Mouse (Mus musculus) heart, adult 8-10 months (tissue): ENCODE results near the gene Id3. TPM values are rescaled to one million over a fixed set of nuclear protein-coding genes. Genes with fewer than 3 reads are reported as not detected.

Experiments used
- DNase-seq: peaks from one replicate; pipeline ENCODE4 v3.0.0; 2022; ENCODE audit warnings: low spot score
- total RNA-seq, 4 experiments: library from RNA; stranded (reverse); gene quantifications; 2 replicates each; pipeline ENCODE4 v1.2.4; 2022

The Id3 gene
- total RNA-seq, 4 experiments from 2014 or later, result 41.4 to 71.3 (median 61.6) TPM

DNA sequence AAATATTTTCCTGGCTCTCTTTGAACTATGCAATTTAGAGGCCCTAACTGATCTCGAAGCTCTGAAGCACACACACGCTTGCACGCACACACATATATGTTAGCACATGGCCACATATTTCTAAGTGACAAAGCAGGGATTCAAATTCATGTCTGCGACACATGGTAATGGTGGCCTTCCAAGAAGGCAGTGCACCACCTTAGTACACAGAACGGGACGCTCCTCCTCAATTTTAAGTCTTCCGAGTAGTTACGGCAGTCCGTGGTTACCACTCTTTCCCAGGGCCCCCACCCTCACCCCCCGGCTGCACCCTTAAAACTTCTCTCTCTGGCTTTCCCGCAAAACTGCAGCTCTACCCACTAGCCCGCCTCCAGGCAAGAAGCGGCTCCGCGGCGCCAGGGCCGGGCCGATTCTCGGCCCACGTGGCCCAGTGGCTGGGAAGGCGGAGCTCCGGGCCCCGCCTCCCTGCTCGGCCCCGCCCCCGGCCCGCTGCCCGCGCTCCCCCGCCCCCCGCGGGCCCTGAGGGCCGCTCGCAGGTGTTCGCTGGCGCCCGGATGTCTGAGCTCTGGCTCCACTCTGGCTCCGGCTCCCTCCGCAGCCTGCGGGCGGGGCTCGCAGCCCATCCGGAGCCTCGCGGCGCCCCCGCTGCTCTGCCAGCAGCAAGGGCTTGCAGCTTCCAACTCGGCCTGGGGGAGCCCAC lies 4.3 kb downstream of the Id3 start:
- DNase-seq, result no peak

DNA sequence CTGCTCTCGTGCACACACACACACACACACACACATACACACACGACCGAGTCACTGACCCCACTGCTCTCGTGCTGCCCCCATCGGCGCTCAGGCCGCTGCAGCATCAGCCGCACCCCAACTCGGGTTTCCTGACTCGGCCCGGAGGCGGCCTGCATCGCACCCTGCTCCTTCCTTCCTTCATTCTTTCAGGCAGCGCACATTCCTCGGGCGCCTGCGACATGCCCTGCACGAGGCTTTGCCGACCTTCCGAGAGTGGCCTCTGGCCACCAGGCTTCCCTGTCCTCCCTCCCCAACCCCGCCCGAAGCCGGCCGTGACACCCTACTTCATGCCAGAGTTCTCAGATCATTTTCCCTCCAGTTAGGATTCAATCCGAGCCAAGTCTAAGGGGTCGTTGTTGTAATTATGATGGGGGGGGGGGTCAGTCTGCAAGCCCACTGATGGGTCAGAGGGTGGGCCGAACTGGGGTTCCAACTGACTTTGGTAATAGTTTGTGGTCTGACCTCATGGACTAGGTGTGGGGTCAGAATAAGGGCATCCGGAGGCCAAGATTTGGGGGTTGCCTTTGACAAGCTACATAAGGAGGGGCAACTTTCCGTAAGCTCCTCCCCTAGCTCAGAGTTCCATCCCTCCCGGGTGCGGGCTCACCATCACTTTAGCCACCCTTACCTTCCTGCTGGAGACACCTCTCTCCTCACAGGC lies 5.2 kb downstream of the Id3 start:
- no peak for DNase-seq

DNA sequence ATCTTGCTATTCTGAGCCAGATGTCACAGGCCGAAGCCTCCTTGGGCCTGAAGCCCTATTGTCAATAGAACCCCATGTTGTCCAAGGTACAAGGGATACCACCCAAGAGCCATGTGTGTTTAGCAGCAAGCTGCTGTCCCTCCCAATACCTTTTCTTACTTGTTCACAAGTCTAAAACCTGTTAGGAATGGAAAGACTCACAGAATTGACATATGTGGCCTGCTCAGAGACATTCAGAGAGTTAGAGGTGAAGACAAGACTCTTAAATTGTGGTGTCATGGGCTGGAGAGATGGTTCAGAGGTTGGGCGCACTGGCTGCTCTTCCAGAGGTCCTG lies 5.7 kb downstream of the Id3 start:
- no peak for DNase-seq

DNA sequence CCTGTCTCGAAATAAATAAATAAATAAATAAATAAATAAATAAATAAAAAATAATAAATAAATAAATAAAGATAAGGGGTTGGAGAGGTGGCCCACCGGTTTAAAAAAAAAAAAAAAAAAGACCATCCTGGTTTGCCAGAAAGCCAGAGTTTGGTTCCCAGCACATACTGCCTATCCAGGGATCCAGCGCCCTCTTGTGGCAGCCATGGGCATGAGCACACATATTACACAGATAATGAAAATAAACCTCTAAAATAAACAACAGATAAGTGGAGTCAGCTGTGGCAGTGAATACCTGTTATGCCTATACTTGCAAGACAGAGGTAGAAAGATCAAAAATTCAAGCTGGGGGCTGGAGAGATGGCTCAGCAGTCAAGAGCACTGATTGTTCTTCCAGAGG lies 6.4 kb downstream of the Id3 start:
- no peak for DNase-seq

DNA sequence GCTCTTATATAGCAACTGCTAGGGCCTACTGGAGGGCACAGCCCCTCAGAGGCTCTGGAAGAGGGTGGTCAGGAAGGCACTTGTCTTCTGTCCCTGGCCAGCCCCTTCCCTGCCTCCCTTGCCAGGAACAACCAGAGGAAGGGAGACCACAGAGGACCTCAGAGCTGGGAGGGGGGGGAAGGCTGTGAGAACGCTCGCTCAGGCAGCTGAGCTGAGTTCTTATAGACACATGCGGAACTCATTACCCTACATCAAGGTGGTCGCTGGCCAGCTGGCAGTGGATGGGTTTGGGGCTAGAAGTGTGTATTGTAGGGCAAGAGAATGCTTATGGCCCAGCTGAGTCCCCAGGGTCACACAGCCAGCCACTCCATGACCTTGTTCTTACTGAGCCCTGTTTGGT lies 7.3 kb downstream of the Id3 start:
- DNase-seq, result no peak

DNA sequence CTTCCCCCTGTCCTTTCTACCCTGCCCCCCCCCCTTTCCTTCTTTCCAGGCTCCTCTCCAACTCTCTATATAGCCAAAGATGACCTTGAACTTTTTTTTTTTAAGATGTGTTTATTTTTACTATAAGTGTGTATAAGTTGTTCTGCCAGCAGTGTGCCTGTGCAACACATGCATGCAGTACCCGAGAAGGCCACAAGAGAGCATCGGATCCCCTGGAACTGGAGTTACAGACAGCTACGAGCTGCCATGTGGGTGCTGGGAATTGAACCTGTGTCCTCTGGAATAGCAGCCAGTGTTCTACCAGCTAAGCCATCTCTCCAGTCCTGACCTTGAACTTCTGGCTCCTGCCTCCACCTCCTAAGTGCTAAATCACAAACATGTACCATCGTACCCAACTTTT lies 9.5 kb downstream of the Id3 start:
- DNase-seq, result no peak

DNA sequence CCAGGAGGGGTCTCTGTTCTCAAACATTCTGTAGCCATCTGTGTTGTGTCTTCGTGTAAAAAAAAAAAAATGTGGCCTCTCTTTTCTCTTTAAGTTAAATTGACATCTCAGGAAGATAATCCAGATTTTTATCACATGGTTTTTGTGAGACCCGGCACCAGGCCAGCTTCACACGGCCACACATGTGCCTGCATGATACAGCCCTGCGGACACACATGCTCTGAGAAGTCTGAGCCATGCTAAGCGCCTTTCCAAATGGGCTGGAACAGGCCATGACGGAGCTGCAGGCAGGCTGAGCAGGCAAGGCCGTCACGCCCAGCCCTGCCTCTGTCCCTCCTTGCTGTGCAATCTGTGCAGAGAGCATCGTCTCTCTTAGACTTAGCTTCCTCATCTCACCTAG lies 11.2 kb downstream of the Id3 start:
- DNase-seq, result no peak

DNA sequence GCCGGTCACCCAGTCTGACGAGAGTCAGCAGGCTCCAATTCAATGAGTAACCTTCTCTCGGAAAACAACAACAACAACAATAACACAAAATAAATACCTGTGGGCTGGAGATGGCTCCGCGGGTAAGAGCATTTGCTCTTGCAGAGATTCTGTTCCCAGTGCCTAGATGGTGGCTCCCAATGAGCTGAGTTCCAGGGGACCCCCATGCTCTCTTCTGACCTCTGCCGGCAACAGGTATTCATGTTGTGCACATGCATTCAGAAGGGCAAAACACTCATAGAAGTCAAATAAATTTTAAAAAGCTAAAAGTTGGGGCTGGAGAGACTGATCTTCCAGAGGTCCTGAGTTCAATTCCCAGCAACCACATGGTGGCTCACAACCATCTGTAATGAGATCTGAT lies 15.2 kb downstream of the Id3 start:
- no peak for DNase-seq

DNA sequence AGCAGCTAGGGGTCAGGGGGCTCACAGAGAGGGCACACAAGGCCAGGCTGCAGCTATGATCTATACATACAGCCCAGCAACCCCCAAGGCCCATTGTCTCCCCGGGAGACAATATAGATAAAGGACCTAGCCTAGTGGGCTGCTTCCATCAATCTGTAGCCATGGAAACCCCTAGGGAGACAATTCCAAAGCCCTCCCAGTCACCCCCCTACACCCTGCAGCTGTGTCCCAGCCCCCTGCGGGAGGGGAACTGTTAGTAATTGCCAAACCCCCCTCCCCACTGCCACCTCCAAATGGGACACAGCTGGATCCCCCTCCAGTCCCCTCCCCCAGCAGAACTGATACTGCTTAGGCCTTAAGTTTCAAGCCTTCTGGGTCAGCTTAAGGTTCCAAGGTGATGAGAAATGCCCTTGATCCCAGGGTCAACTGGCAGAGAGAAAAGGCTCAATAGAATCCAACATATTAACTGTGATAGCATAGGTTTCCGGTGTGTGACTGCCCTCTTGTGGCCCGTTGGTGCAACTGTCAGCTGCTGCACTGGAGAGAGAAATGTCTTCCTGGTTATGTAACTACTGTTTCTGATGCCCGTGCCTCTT lies 16.6 kb downstream of the Id3 start:
- DNase-seq, result no peak

DNA sequence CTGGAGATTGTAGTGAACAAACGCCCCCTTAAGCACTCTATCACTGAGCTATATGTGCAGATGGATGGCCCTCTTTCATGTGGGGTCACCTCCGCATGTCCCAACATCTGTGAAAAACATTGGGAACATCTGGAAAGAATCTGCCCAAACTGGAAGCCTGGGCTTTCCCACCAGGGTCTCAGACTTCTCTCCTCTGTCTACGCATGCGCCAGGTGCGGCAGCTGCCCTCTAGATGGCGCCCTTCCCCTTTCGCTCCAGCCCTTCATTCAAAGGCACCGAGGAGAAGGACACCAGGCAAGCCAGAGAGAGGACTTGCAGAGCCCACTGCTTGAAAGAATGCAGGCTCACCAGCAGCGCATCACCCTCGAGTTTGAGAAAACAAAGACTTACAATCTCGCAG lies 20.2 kb downstream of the Id3 start:
- DNase-seq, result peak; percentile 87

DNA sequence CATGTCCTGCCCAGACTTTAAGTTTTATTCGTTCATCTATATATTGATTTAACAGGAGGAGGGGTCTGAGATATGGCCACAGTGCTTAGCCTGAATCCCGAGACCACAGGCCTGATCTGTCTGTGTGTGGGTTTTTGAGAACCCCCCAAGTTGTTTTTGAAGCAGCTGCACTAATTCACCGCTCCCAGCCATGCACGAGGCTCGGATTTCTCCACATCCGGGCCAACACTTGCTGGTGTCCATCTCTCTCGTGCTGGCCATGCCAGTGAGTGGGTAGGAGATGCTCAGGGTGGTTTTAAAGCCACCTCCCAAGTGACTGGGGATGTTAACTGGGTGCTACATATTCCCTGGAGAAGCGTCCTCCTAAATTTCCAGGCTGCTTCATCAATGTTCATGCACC lies 21.7 kb downstream of the Id3 start:
- DNase-seq, result no peak

DNA sequence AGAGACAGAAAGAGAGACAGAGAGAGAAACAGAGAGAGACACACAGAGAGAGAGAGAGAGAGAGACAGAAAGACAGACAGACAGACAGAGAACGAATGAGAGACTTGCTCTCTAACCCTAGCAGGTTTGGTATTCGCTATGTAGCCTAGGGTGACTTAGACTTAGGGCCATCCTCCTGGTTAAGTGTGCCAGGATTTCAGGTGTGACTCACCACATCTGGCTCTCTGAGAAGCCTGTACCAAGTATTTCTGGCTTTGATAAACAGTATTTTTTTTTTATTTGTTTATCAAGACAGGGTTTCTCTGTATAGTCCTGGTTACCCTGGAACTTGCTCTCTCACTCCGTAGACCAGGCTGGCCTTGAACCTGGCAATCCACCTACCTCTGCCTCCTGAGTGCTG lies 24.4 kb downstream of the Id3 start:
- no peak for DNase-seq

DNA sequence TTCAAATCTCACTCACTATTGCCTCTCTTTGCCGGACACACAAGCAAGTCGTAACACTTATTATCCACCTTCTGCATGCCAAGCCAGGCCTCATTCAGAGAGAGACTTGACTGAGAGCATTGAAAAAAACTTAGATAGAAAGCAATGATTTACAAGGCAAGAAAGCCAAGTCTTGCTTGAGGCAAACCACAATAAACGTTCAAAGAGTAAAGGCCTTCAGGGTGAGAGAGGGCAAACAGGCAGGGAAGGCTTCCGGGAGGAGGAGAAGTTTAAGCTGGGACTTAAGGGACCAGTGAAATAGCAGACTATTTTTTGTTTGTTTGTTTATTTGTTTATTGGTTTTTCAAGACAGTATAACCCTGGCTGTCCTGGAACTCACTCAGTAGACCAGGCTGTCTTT lies 27.1 kb downstream of the Id3 start:
- DNase-seq, result no peak

DNA sequence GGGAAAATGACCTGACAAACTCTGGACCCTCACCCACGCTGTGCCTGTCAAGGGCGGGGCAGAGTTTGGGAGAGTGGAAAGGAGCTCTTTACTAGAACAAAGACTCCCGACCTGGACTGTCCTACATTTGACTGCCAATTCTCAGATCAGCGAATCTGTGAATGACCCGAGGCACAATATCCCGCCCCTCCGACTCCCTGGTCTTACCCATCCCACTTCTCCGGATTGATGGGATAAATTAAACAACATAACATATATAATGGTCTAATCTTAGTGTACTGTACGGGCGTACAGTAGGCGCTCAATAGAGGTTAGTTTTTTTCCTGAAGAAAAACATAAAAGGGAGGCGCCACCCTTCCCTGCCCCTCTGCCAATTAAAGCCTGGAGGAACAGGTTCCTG lies 28.2 kb downstream of the Id3 start:
- no peak for DNase-seq

DNA sequence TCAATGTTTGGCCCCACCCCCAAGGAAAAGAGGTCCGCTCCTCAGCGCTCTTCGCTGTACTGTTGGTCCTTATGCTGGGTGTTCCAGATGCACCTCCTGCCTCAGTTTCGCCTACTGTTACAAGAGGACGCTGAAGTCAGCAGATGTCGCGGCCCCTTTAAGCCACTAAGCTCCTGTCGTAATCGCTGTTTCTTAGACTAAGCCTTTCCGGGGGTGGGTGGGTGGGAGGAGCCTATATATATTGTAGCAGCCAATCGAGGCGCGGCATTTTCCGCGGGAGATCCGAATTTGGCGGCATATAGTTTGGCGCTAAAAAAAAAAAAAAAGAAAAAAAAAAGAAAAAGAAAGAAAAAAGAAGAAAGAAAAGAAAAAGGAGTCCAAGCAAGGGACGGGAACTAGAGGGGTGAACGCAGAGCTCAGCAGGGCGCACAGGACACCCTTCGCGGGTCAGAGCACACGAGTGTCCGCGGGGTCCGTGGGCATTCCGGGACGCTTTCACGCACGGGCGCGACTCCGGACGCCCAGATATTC lies 28.8 kb downstream of the Id3 start, which contains the start of gene E2f2:
Gene E2f2 (plus strand): TSS at position 384 of the 531 bp plus-strand sequence.
- peak; percentile 63 for DNase-seq

DNA sequence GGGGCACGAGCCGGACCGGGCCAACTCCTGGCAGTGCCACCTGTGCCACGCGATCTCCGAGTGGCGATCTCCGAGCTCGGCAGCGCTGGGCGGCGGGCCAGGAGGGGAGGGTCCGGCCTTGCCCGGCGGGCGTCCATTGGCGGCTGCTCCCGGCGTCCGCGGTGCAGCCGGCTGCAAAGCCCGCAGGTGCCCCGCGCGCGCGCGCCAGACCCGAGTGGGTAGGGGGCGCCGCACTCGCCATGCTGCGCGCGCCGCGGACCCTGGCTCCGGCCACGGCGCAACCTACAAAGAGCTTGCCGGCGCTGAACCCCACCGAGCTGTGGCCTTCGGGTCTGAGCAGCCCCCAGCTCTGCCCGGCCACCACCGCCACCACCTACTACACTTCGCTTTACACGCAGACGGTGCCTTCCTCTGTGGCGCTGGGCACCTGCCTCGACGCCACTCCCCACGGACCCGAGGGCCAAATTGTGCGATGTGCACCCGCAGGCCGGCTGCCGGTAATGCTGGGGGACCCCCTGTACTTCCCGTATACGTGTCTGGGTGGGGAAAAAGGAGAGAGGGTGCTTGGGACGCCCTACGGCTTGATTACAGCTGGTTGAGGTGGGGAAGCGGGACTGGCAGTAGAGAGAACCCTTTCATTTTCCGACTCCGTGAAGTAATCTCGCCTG lies 29.4 kb downstream of the Id3 start:
- DNase-seq, result no peak

DNA sequence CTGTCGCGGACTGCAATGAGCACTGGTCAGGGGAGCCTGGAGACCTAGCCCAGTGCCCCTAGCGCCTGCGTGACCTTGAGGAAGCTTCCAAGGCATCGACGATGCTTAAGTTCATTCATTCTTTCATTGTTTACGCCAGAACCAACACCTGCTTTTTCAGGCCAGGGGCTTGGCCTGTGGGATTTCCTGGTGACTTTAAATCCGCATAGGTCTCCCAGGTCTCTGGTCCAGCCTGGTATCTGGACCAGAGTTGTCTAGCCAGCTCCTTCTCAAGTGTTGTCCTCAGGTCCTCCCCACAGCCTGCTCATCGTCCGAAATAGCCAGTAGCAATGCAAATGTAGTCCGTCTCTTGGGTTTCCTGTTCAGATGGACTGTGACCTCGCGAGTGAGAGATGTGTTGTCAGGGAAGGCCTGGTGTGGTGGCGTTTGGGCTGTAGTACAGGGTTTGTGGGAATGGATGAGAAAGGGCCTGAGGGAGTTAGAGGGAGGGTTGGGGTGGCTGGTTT lies 30.0 kb downstream of the Id3 start:
- DNase-seq, result no peak

DNA sequence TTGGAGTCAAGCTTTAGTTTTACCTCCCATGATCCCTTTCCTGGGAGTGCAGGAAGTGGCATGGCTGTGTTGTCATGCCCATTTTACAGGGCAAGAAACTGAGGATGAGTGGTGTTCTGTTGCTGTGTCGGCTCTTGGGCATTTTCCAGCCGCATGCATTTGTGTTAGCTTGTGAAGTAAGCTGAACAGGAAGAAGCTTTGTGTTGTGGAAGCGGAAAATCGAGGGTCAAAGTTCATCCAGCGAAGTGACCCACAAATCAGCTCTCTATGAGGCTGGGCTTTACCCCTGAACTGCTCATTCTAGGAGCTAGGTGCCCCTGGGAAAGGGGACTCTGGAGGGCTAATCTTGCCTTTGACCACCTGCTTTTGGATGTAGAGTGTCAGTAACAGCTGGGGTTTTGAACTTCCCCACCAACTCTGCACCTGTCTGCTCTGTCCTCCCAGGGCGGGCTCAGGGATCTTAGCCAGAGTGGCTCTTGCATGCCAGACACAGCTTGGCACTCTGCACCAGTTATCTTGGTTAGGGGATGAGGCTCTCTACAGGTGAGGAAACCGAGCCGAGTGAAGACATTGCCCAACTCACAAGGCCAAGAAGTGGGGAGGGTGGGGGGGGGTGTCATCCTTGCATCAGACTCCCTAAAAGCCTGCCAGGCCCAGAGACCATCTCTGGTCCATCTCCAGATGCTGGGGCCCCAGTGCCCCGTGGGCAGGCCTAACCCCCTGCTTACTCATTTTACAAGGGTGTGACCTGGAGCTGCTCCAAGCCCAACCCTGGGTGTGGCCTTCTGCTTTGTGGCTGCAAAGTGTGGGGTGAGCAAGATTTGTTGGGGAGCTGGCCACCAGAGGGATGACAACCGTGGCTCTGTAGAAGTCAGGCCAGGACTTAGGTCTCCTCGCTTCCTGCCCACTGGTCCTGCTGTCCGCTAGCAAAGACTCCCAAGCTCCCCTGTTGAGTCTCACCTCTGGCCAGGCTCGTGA lies 31.2 kb downstream of the Id3 start:
- DNase-seq, result no peak

DNA sequence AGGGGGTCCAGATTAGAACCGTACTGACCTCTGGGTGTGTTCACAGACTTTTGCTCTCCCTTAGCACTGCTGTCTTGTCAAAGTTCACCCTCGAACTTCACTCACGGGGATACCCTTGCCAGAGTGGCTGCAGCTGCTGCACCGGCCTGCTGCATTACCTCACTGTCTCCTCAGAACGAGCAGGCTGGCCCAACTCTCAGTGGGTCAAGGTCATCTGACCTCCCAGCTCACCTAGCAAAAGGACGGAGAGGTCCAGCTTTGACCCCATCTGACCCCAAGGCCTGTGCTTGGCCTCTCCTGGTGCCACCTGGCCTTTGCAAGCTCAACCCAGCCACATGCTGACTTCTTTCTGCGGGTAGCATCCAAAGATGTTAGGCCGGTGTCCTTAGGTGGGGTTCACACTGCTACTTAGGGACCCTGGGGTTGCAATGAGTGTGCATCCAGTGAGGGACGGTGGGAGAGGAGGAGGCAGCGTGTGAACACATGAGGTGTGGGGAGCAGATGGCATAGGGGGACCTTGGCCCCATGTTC lies 32.8 kb downstream of the Id3 start:
- no peak for DNase-seq

DNA sequence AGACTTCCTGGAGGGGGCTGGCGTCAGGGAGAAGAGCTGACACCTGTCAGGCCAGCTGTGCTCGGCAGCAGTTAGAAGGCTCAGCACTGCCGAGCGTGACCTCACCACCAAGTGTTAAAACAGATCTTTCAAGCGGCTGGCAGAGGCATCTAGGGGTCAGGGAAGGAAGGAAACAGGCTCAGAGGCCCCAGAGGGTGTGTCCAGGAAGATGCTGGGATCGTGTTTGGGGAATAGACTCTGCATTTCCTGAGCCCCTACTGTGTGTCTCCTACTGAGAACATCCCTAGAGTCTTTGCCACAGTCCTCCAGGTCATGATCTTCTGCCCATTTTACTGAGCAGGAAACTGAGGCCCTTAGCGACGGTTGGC lies 33.9 kb downstream of the Id3 start:
- peak; percentile 59 for DNase-seq
